Mouse (Mus musculus): ENCODE data around the gene Trpv4. TPM values are rescaled to one million over a fixed set of nuclear protein-coding genes. Genes with fewer than 3 reads are reported as not detected.

Trpv4 gene
- polyA plus RNA-seq, 1 experiment from 2014 or later, result 0.75 TPM

GRCm38 (mm10) chr5:114579714-114580357, 78.4 kb downstream of the Trpv4 start:
- 48% methylated on average over 7 of the region's 8 CpGs for WGBS
- Histone ChIP-seq H3K4me2 (ENCODE audit: low read length) (no peak overlapping the region), H3K4me1 (replicated peaks; ENCODE audit: control insufficient read depth, insufficient read depth, low read length) (peaks cover 70% of the 10 kb centered on the region), H3K9ac (replicated peaks; ENCODE audit: low read depth, low read length) (no peak overlapping the region), H3K36me3 (ENCODE audit: control insufficient read depth, insufficient read depth) (no peaks in the 10 kb centered on the region), H3K27me3 (replicated peaks; ENCODE audit: control insufficient read depth, insufficient read depth, low read length) (peaks cover 31% of the 10 kb centered on the region), H3K9me3 (ENCODE audit: control insufficient read depth, low read length) (no peaks in the 10 kb centered on the region), H3K27ac (ENCODE audit: low read length) (no peak overlapping the region), H3K4me3 (replicated peaks; ENCODE audit: low read length) (no peak overlapping the region)
- peak; percentile 7; the same call in 1 of the 2 replicates for ATAC-seq

- H3K9me3 ChIP-seq (ENCODE audit: control insufficient read depth, low read length), result no peaks in the 10 kb centered on the region
- no peak overlapping the region for H3K27ac ChIP-seq (ENCODE audit: low read length)
- no peak overlapping the region for H3K4me3 ChIP-seq (replicated peaks; ENCODE audit: low read length)
- no peak overlapping the region for H3K9ac ChIP-seq (replicated peaks; ENCODE audit: low read depth, low read length)
- peak; percentile 32; the same call in 1 of the 2 replicates for ATAC-seq
- peaks cover 32% of the 10 kb centered on the region for H3K27me3 ChIP-seq (replicated peaks; ENCODE audit: control insufficient read depth, insufficient read depth, low read length)
- WGBS, result 16% methylated on average over 20 of the region's 20 CpGs
- H3K4me1 ChIP-seq (replicated peaks; ENCODE audit: control insufficient read depth, insufficient read depth, low read length), result peaks cover 72% of the 10 kb centered on the region
- H3K36me3 ChIP-seq (ENCODE audit: control insufficient read depth, insufficient read depth), result no peaks in the 10 kb centered on the region
- H3K4me2 ChIP-seq (ENCODE audit: low read length), result no peak overlapping the region
Observed at GRCm38 (mm10) chr5:114578361-114578760, 79.9 kb downstream of the Trpv4 start.

- H3K27ac ChIP-seq (ENCODE audit: low read length), result no peak overlapping the region
Observed at GRCm38 (mm10) chr5:114575986-114576605, 82.1 kb downstream of the Trpv4 start.

GRCm38 (mm10) chr5:114575530-114575929, 82.7 kb downstream of the Trpv4 start:
- Histone ChIP-seq H3K4me2 (ENCODE audit: low read length) (peak overlapping the region; percentile 34), H3K4me1 (replicated peaks; ENCODE audit: control insufficient read depth, insufficient read depth, low read length) (peaks cover 88% of the 10 kb centered on the region), H3K9ac (replicated peaks; ENCODE audit: low read depth, low read length) (no peak overlapping the region), H3K9me3 (ENCODE audit: control insufficient read depth, low read length) (no peaks in the 10 kb centered on the region), H3K27ac (ENCODE audit: low read length) (no peak overlapping the region), H3K27me3 (replicated peaks; ENCODE audit: control insufficient read depth, insufficient read depth, low read length) (peaks cover 34% of the 10 kb centered on the region), H3K4me3 (replicated peaks; ENCODE audit: low read length) (no peak overlapping the region), H3K36me3 (ENCODE audit: control insufficient read depth, insufficient read depth) (no peaks in the 10 kb centered on the region)
- no peak for ATAC-seq
- WGBS, result 50% methylated on average over 7 of the region's 7 CpGs

More at GRCm38 (mm10) chr5:114575986-114576605, 82.1 kb downstream of the Trpv4 start:
- H3K4me2 ChIP-seq (ENCODE audit: low read length), result peak overlapping the region; percentile 13; the same call in 1 of the 2 replicates
- WGBS, result 67% methylated on average over 16 of the region's 16 CpGs
- H3K9ac ChIP-seq (replicated peaks; ENCODE audit: low read depth, low read length), result no peak overlapping the region
- no peaks in the 10 kb centered on the region for H3K9me3 ChIP-seq (ENCODE audit: control insufficient read depth, low read length)
- peak; percentile 45; the same call in 1 of the 2 replicates for ATAC-seq
- H3K4me3 ChIP-seq (replicated peaks; ENCODE audit: low read length), result no peak overlapping the region
- H3K36me3 ChIP-seq (ENCODE audit: control insufficient read depth, insufficient read depth), result no peaks in the 10 kb centered on the region
- peaks cover 86% of the 10 kb centered on the region for H3K4me1 ChIP-seq (replicated peaks; ENCODE audit: control insufficient read depth, insufficient read depth, low read length)
- H3K27me3 ChIP-seq (replicated peaks; ENCODE audit: control insufficient read depth, insufficient read depth, low read length), result peaks cover 31% of the 10 kb centered on the region

GRCm38 (mm10) chr5:114575010-114575409, 83.2 kb downstream of the Trpv4 start:
- Histone ChIP-seq H3K9ac (replicated peaks; ENCODE audit: low read depth, low read length) (no peak overlapping the region), H3K27ac (ENCODE audit: low read length) (no peak overlapping the region), H3K4me3 (replicated peaks; ENCODE audit: low read length) (no peak overlapping the region), H3K27me3 (replicated peaks; ENCODE audit: control insufficient read depth, insufficient read depth, low read length) (peaks cover 32% of the 10 kb centered on the region), H3K4me1 (replicated peaks; ENCODE audit: control insufficient read depth, insufficient read depth, low read length) (peaks cover 92% of the 10 kb centered on the region), H3K9me3 (ENCODE audit: control insufficient read depth, low read length) (no peaks in the 10 kb centered on the region), H3K4me2 (ENCODE audit: low read length) (peak overlapping the region; percentile 34), H3K36me3 (ENCODE audit: control insufficient read depth, insufficient read depth) (no peaks in the 10 kb centered on the region)
- no peak for ATAC-seq
- WGBS, result 15% methylated on average over 11 of the region's 11 CpGs

GRCm38 (mm10) chr5:114573920-114574628, 84.1 kb downstream of the Trpv4 start:
- no peak overlapping the region for H3K4me3 ChIP-seq (replicated peaks; ENCODE audit: low read length)
- peaks cover 92% of the 10 kb centered on the region for H3K4me1 ChIP-seq (replicated peaks; ENCODE audit: control insufficient read depth, insufficient read depth, low read length)
- ATAC-seq, result no peak
- H3K4me2 ChIP-seq (ENCODE audit: low read length), result peak overlapping the region; percentile 34
- H3K27me3 ChIP-seq (replicated peaks; ENCODE audit: control insufficient read depth, insufficient read depth, low read length), result peaks cover 27% of the 10 kb centered on the region
- no peak overlapping the region for H3K9ac ChIP-seq (replicated peaks; ENCODE audit: low read depth, low read length)
- H3K36me3 ChIP-seq (ENCODE audit: control insufficient read depth, insufficient read depth), result no peaks in the 10 kb centered on the region
- no peak overlapping the region for H3K27ac ChIP-seq (ENCODE audit: low read length)
- no peaks in the 10 kb centered on the region for H3K9me3 ChIP-seq (ENCODE audit: control insufficient read depth, low read length)
- WGBS, result 63% methylated on average over 12 of the region's 12 CpGs

- H3K4me2 ChIP-seq (ENCODE audit: low read length), result 0 out of 2 replicates have a peak overlapping the region, but pooled peaks have one; percentile 59
- peaks cover 96% of the 10 kb centered on the region for H3K4me1 ChIP-seq (replicated peaks; ENCODE audit: control insufficient read depth, insufficient read depth, low read length)
- WGBS, result 15% methylated on average over 1 of the region's 2 CpGs
- no peak overlapping the region for H3K27ac ChIP-seq (ENCODE audit: low read length)
- no peak overlapping the region for H3K9ac ChIP-seq (replicated peaks; ENCODE audit: low read depth, low read length)
- peaks cover 30% of the 10 kb centered on the region for H3K27me3 ChIP-seq (replicated peaks; ENCODE audit: control insufficient read depth, insufficient read depth, low read length)
- H3K9me3 ChIP-seq (ENCODE audit: control insufficient read depth, low read length), result no peaks in the 10 kb centered on the region
- no peaks in the 10 kb centered on the region for H3K36me3 ChIP-seq (ENCODE audit: control insufficient read depth, insufficient read depth)
- H3K4me3 ChIP-seq (replicated peaks; ENCODE audit: low read length), result no peak overlapping the region
- ATAC-seq, result no peak
Observed at GRCm38 (mm10) chr5:114572997-114573396, 85.2 kb downstream of the Trpv4 start.
